Mouse (Mus musculus) adrenal gland, postnatal 36 days (tissue): ENCODE data around the gene Gas2. TPM values are rescaled to one million over a fixed set of nuclear protein-coding genes. Genes with fewer than 3 reads are reported as not detected.
A peak's percentile ranks its signal among the peaks of the same experiment; 100 is the strongest.

Experiments used
- DNase-seq, 2 experiments: peaks; one replicate each; pipeline ENCODE4 v3.0.0; 2021; ENCODE audit warnings: mixed read lengths in 1 of 2
- total RNA-seq, 2 experiments: library from RNA; stranded (reverse); gene quantifications; 2 replicates each; pipeline ENCODE4 v1.2.3; 2021

The Gas2 gene
- total RNA-seq, 2 experiments from 2014 or later: 41.4 to 54.1 TPM

GRCm38 (mm10) chr7:51964681-51965080 lies 102.9 kb downstream of the Gas2 start:
- DNase-seq: peak; percentile 29 to 37

- no peak for DNase-seq
Observed at GRCm38 (mm10) chr7:51967581-51967980, 105.8 kb downstream of the Gas2 start.

- no peak for DNase-seq
Observed at GRCm38 (mm10) chr7:51969379-51969778, 107.6 kb downstream of the Gas2 start.

GRCm38 (mm10) chr7:51972252-51972855 lies 110.5 kb downstream of the Gas2 start:
- DNase-seq: peak; percentile 47 to 74

GRCm38 (mm10) chr7:51973091-51973490 lies 111.3 kb downstream of the Gas2 start:
- DNase-seq: peak in 1 of 2 experiments; percentile 16

GRCm38 (mm10) chr7:51973526-51973925 lies 111.7 kb downstream of the Gas2 start:
- peak; percentile 17 to 36 for DNase-seq

GRCm38 (mm10) chr7:51975181-51975580 lies 113.4 kb downstream of the Gas2 start:
- DNase-seq: peak; percentile 34 to 44

GRCm38 (mm10) chr7:51979271-51979670 lies 117.5 kb downstream of the Gas2 start:
- peak; percentile 44 to 58 for DNase-seq

GRCm38 (mm10) chr7:51982303-51982702 lies 120.5 kb downstream of the Gas2 start:
- DNase-seq: no peak

GRCm38 (mm10) chr7:51985763-51986162 lies 123.9 kb downstream of the Gas2 start:
- DNase-seq: no peak

GRCm38 (mm10) chr7:51986909-51987308 lies 125.1 kb downstream of the Gas2 start:
- no peak for DNase-seq

- DNase-seq: no peak
Observed at GRCm38 (mm10) chr7:51991020-51991419, 129.2 kb downstream of the Gas2 start.

GRCm38 (mm10) chr7:52005511-52006295 lies 143.9 kb downstream of the Gas2 start, which contains the start of gene Svip:
Gene Svip (minus strand): TSS chr7:52006018.
- peak; percentile 90 to 93 for DNase-seq

GRCm38 (mm10) chr7:52006296-52006630 lies 144.4 kb downstream of the Gas2 start:
- no peak for DNase-seq

GRCm38 (mm10) chr7:52007138-52007537 lies 145.3 kb downstream of the Gas2 start:
- DNase-seq: no peak

GRCm38 (mm10) chr7:52013457-52013856 lies 151.6 kb downstream of the Gas2 start:
- DNase-seq: no peak

GRCm38 (mm10) chr7:52015180-52015579 lies 153.4 kb downstream of the Gas2 start:
- DNase-seq: no peak

GRCm38 (mm10) chr7:52015628-52016027 lies 153.8 kb downstream of the Gas2 start, which contains the start of gene 1700015G11Rik:
Gene 1700015G11Rik (minus strand): TSS chr7:52015728.
- DNase-seq: no peak

- DNase-seq: no peak
Observed at GRCm38 (mm10) chr7:52022039-52022438, 160.2 kb downstream of the Gas2 start.

- no peak for DNase-seq
Observed at GRCm38 (mm10) chr7:52024050-52024626, 162.3 kb downstream of the Gas2 start.

GRCm38 (mm10) chr7:52037600-52038582 lies 176.1 kb downstream of the Gas2 start:
- DNase-seq: peak; percentile 13 to 41
